Mouse (Mus musculus) gastrocnemius, postnatal 14 days (tissue): Measurements from ENCODE around the gene C1ql1. TPM values are rescaled to one million over a fixed set of nuclear protein-coding genes. Genes with fewer than 3 reads are reported as not detected.

Source experiments
- DNase-seq: peaks from one replicate; pipeline ENCODE4 v3.0.0; 2021; ENCODE audit warnings: mixed read lengths
- intact Hi-C: fragments of 180-260 bp; cut with DNase I; formaldehyde crosslinking; loops from one replicate; pipeline ENCODE4 v1.15.1; 2025; ENCODE audit warnings: low total_unique reads
- total RNA-seq, 2 experiments: library from RNA; stranded (reverse); gene quantifications; 2 replicates each; pipeline ENCODE4 v1.2.3; 2021

The C1ql1 gene
- total RNA-seq, 2 experiments from 2014 or later, result 0.20 to 0.41 TPM

- intact Hi-C loops, result no loop called here
- DNase-seq, result no peak
Observed at GRCm38 (mm10) chr11:102962861-102963245, 16.4 kb upstream of the C1ql1 start.

DNA sequence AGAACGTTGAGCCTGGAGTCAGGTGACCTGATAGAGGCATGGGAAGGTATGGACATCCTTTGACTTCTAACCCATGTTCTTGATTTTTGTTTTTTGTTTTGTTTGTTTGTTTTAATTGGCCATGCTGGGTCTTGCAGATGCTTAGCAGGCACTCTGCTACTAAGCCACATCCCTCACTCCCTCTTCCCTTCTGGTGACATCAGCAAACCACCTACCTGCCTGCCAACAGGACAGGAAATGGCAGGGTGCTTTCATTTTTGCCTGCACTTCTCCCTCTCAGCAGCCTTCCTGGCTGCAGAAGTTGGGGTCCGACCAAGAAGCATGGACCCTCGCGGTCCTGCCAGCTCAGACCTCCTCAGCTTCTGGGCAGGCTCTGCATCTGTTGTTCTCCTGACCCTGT lies 14.6 kb upstream of the C1ql1 start:
- intact Hi-C loops, result no loop called here

DNA sequence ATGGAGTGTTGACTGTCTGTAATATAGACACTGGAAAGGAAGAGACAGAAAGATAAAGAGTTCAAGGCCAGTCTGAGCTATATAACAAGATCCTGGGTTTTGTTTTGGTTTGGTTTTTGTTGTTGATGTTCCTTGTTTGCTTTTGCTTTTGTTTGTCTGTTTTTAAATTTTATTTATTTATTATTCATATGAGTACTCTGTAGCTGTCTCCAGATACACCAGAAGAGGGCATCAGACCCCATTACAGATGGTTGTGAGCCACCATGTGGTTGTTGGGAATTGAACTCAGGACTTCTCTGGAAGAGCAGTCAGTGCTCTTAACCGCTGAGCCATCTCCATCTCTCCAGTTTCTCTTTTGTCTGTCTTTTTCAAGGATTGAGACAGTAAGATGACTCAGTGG lies 12.4 kb upstream of the C1ql1 start:
- intact Hi-C loops, result no loop called here
- no peak for DNase-seq

More for the DNA sequence above, 14.6 kb upstream of the C1ql1 start:
- DNase-seq, result no peak

GRCm38 (mm10) chr11:102958431-102958830 lies 11.9 kb upstream of the C1ql1 start:
- intact Hi-C loops, result no loop called here
- DNase-seq, result no peak

GRCm38 (mm10) chr11:102957692-102958091 lies 11.2 kb upstream of the C1ql1 start:
- intact Hi-C loops, result no loop called here
- no peak for DNase-seq

- intact Hi-C loops, result no loop called here
- DNase-seq, result peak; percentile 46
Observed at GRCm38 (mm10) chr11:102956962-102957614, 10.6 kb upstream of the C1ql1 start.

DNA sequence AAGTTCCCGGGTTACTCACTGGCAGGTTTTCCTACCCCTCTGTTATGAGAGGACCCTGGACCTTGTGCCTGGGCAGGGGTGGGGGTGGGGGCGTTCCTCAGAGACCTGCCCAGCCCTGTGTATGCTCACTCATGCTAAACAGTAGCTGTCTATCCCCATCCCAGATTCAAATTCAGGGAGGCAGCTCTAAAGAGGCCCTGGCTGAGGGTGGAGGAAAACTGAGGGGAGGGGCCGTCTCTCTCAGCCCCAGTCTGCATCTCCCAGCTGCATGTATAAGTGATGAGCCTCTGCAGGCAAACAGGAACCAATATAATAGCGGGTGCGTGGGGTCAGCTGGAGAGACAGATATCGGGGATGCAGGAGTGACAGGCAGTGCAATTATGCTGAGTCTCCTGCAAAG lies 6.4 kb upstream of the C1ql1 start:
- intact Hi-C loops, result no loop called here
- no peak for DNase-seq

- DNase-seq, result no peak
- intact Hi-C loops, result no loop called here
Observed at GRCm38 (mm10) chr11:102948043-102948961, 1.8 kb upstream of the C1ql1 start.

DNA sequence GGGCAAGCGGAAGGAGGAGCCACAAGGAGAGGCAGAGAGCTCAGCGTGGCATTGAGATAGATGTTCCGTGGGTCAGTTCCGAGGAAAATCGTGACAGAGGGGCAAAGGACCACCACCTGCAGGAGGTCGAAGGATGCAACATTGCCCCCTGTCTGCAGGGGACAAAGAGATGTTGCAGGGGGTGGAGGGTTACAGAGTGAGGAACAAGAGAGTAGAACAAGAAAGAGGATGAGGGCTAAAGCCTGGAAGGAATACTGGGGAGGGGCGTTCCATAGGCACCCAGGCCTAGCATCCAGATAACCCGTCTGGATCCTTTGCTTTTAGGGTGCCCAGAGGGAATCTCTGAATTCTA lies 480 bp upstream of the C1ql1 start:
- no peak for DNase-seq
- intact Hi-C loops, result no loop called here

- intact Hi-C loops, result no loop called here
- DNase-seq, result no peak
Observed at GRCm38 (mm10) chr11:102945306-102946264, 903 bp downstream of the C1ql1 start.

GRCm38 (mm10) chr11:102941236-102941635 lies 5.3 kb downstream of the C1ql1 start:
- DNase-seq, result no peak
- intact Hi-C loops, result no loop called here

DNA sequence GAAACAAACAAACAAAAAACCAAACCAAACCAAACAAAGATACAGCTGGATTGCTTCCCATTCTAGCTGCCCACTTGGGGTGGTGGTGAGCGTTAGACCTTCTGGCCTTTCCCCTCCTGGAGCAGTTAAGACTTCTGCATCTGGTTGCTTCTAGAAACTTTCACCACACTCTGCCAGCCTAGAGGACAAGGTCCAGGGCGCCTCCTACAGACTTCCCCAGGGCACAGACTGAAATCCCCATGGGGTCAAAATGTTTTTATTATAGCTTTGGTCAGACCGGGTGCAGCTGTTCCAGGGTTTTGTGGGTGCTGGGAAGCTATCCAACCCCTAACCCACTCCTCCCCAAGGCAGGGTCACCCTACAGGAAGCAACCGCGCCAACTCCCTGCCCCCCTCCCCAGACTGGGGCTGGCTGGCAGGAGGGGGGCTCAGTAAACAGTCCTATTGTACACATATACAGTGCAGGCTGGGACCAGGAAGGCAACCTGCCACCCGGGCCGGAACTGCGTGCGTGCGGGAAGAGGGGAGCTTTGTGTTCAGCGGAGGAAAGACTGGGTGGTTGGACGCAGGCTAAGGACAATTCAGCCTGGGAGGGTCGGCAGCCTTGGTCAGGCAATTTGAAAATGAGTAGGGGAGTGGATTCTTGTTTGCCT lies 7.3 kb downstream of the C1ql1 start:
- no peak for DNase-seq
- intact Hi-C loops, result no loop called here

GRCm38 (mm10) chr11:102937529-102938182 lies 8.8 kb downstream of the C1ql1 start:
- intact Hi-C loops, result no loop called here
- DNase-seq, result no peak

DNA sequence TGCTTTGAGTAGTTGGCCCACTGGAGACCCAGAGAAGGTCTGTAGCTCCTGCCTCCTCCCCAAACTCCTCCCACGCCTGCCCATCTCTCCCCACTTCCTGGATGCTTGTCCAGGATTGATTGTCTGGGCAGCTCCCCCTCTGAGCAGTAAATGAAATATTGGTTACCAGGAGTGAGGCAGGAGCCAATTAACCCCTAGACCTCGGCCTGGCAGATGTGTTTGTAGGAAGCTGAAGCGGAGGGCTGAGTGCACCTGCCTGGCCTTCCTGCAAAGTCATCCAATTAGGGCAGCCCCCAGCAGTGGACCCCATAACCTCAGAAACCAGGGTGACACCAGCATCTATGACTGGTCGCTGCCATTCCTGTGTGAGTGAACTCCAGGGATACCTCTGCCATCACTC lies 10.2 kb downstream of the C1ql1 start:
- DNase-seq, result no peak
- intact Hi-C loops, result no loop called here

DNA sequence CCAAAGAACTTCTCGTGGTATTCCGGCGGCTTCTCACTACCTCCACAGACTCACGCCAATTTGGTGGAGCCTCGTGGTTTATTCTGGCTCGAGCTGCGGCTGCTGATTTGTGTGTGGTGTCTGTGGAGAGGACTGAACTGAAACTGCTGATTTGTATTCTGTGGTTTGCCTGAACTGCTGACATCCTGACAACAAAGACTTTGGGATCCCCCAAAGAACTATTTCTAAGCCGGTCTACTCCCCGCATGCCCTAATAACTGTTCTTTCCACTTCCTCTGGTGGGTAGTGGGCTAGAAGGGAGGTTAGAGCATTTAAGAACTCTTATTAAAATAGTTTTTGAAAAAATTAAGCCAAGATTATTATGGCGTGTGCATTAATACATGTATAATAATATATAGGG lies 15.8 kb downstream of the C1ql1 start:
- intact Hi-C loops, result no loop called here
- DNase-seq, result no peak

- intact Hi-C loops, result no loop called here
- DNase-seq, result no peak
Observed at GRCm38 (mm10) chr11:102925351-102925717, 21.2 kb downstream of the C1ql1 start.

DNA sequence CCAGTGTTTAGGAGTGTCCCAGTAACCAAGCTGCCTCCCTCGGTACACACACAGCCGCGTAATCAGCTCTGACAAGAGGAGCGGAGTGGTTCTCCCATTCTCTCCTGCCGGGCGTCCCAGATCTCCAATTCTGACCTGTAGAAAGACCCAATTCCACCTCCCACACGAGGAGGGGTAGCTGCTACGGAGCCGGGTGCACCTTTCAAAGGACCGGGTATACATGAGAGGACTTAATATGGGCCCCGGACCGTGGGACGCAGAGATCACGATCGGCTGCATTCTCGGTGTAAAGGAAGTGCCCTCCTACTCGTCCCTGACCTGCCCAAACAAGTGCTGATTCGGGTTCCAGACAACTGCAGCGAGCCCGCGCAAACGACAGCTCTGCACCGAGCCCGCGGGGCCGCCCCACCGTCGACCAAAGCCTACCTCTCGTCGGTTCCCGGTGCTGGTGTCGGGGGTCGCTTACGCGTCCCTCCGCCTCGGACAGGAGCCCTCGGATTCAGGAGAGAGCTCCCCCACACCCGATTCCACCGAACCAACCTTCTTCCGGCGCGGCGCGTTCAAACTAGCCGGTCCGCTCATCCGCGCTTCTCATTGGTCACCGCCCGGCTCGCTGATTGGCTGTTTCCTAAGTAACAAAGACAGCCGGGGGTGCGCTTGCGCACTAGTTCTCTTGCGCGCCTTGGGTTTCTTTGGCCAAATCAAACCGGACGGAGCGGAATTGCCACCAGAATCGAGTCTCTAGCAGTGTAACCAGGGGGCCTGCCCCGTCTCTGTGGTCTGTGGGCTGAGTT lies 21.7 kb downstream of the C1ql1 start, which contains the start of gene Kif18b:
Kif18b (minus strand) TSS at position 568 of the 794 bp plus-strand sequence.
- intact Hi-C loops, result no loop called here
- peak; percentile 94 for DNase-seq

- intact Hi-C loops, result no loop called here
- DNase-seq, result no peak
Observed at GRCm38 (mm10) chr11:102921491-102921890, 25.0 kb downstream of the C1ql1 start.
